Mouse (Mus musculus) C2C12 (cell line): ENCODE data around the gene Pacs2.

Experiments used
- CTCF ChIP-seq: IDR thresholded peaks from one replicate; pipeline ENCODE4 v1.5.1; 2011; ENCODE audit not compliant: control insufficient read depth, insufficient read depth, insufficient read length
- MAX ChIP-seq: IDR thresholded peaks from one replicate; pipeline ENCODE4 v1.6.1; 2011; ENCODE audit warnings: mild to moderate bottlenecking, control low read depth
- MYOD1 ChIP-seq: IDR thresholded peaks from one replicate; pipeline ENCODE4 v1.6.1; 2011; ENCODE audit warnings: low read depth; ENCODE audit not compliant: control insufficient read depth, insufficient read length
- MYOG ChIP-seq: IDR thresholded peaks from one replicate; pipeline ENCODE4 v1.6.1; 2011; ENCODE audit not compliant: control insufficient read depth, insufficient read length; ENCODE audit errors: extremely low read depth
- USF1 ChIP-seq: IDR thresholded peaks from one replicate; pipeline ENCODE4 v1.6.1; 2011; ENCODE audit warnings: low read depth, mild to moderate bottlenecking, control low read depth, moderate library complexity

- TF ChIP-seq CTCF = no peak
- no peak for TF ChIP-seq MYOD1
- no peak for TF ChIP-seq MYOG
- no peak for TF ChIP-seq USF1
- no peak for TF ChIP-seq MAX
Measured at GRCm38 (mm10) chr12:113102461-113102860, 88.2 kb downstream of the Pacs2 start.
